Mouse (Mus musculus) lung, embryonic 15.5 days (tissue): ENCODE results near the gene Cnnm2. TPM values are rescaled to one million over a fixed set of nuclear protein-coding genes. Genes with fewer than 3 reads are reported as not detected.
A peak's percentile ranks its signal among the peaks of the same experiment; 100 is the strongest.

ENCODE experiments used
- ATAC-seq: fragments of 200-750 bp; cut with Nextera tagmentation; 2 replicates; pipeline ENCODE4 v1.8.0; 2017; ENCODE audit warnings: moderate number of reproducible peaks, borderline replicate concordance; ENCODE audit not compliant: low FRiP score, low TSS enrichment; ENCODE audit errors: extremely low read depth
- H3K27ac ChIP-seq: fragments of 300-500 bp; sonication (generic); 2 replicates; pipeline ENCODE4 v1.5.1; 2015; ENCODE audit warnings: moderate library complexity, mild to moderate bottlenecking, inconsistent platforms
- H3K27me3 ChIP-seq: fragments of 300-500 bp; sonication (generic); 2 replicates; pipeline ENCODE4 v1.6.1; 2015; ENCODE audit warnings: inconsistent platforms
- H3K36me3 ChIP-seq: fragments of 300-500 bp; sonication (generic); 2 replicates; pipeline ENCODE4 v1.6.1; 2015; ENCODE audit warnings: inconsistent platforms
- H3K4me1 ChIP-seq: fragments of 300-500 bp; sonication (generic); 2 replicates; pipeline ENCODE4 v1.6.1; 2015; ENCODE audit warnings: inconsistent platforms
- H3K4me2 ChIP-seq: fragments of 300-500 bp; sonication (generic); 2 replicates; pipeline ENCODE4 v1.6.1; 2015; ENCODE audit warnings: inconsistent platforms, mild to moderate bottlenecking, moderate library complexity
- H3K4me3 ChIP-seq: fragments of 300-500 bp; sonication (generic); 2 replicates; pipeline ENCODE4 v1.5.1; 2015; ENCODE audit warnings: mild to moderate bottlenecking, inconsistent platforms
- H3K9ac ChIP-seq: fragments of 300-500 bp; sonication (generic); 2 replicates; pipeline ENCODE4 v1.6.1; 2015; ENCODE audit warnings: inconsistent platforms
- H3K9me3 ChIP-seq: fragments of 300-500 bp; sonication (generic); 2 replicates; pipeline ENCODE4 v1.6.1; 2016; ENCODE audit warnings: inconsistent platforms
- WGBS: fragments of 180-500 bp; shearing (Covaris S2); methylation state at CpG from one replicate; pipeline ENCODE4 v1.1.7; 2015; 5-methylcytosine and 5-hydroxymethylcytosine counted together
- polyA plus RNA-seq: library from polyadenylated mRNA; unstranded; fragments of >200 nt; fragmentation: Nextera tagmentation; extraction: Ambion mirVana; gene quantifications from 2 replicates; pipeline ENCODE4 v1.2.1, GENCODE M21; 2015

Gene Cnnm2
- polyA plus RNA-seq, 1 experiment from 2014 or later: 3.3 TPM

DNA sequence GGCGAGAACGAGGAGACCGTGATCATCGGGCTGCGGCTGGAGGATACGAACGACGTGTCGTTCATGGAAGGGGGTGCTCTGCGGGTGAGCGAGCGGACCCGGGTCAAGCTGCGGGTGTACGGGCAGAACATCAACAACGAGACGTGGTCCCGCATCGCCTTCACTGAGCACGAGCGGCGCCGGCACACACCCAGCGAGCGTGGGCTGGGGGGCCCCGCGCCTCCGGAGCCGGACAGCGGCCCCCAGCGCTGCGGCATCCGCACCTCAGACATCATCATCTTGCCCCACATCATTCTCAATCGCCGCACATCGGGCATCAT lies 535 bp downstream of the Cnnm2 start:
- H3K9ac ChIP-seq: peak overlapping the region; percentile 67
- no peak overlapping the region for H3K27ac ChIP-seq
- WGBS: 1% methylated on average over 36 of the region's 36 CpGs
- no peak; the same call in 1 of the 2 replicates for ATAC-seq
- H3K4me2 ChIP-seq: peak overlapping the region; percentile 97
- no peaks in the 10 kb centered on the region for H3K36me3 ChIP-seq
- H3K27me3 ChIP-seq: peaks cover 33% of the 10 kb centered on the region
- H3K4me3 ChIP-seq: peak overlapping the region; percentile 88
- peaks cover 18% of the 10 kb centered on the region for H3K4me1 ChIP-seq
- H3K9me3 ChIP-seq: no peaks in the 10 kb centered on the region

DNA sequence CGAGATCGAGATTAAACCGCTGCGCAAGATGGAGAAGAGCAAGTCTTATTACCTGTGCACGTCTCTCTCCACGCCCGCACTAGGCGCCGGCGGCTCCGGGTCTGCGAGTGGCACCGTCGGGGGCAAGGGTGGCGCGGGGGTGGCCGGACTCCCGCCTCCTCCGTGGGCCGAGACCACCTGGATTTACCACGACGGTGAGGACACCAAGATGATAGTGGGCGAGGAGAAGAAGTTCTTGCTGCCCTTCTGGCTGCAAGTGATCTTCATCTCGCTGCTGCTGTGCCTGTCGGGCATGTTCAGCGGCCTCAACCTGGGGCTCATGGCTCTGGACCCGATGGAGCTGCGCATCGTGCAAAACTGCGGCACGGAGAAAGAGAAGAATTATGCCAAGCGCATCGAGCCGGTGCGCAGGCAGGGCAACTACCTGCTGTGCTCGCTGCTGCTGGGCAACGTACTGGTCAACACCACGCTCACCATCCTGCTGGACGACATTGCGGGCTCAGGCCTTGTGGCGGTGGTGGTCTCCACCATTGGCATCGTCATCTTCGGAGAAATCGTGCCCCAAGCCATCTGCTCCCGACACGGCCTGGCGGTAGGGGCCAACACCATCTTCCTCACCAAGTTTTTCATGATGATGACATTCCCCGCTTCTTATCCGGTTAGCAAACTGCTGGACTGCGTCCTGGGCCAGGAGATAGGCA lies 1.0 kb downstream of the Cnnm2 start:
- H3K27ac ChIP-seq: no peak overlapping the region
- H3K4me3 ChIP-seq: peak overlapping the region; percentile 88
- peak overlapping the region; percentile 97 for H3K4me2 ChIP-seq
- under 1% methylated on average over 50 of the region's 50 CpGs for WGBS
- H3K9me3 ChIP-seq: no peaks in the 10 kb centered on the region
- H3K4me1 ChIP-seq: peaks cover 18% of the 10 kb centered on the region
- H3K36me3 ChIP-seq: no peaks in the 10 kb centered on the region
- H3K9ac ChIP-seq: peak overlapping the region; percentile 67
- ATAC-seq: no peak
- peaks cover 33% of the 10 kb centered on the region for H3K27me3 ChIP-seq

DNA sequence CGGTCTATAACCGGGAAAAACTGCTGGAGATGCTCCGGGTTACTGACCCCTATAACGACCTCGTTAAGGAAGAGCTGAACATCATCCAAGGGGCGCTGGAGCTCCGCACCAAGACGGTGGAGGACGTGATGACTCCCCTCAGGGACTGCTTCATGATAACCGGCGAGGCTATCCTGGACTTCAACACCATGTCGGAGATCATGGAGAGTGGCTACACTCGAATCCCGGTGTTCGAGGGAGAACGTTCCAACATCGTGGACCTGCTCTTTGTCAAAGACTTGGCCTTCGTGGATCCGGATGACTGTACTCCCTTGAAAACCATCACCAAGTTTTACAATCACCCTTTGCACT lies 1.6 kb downstream of the Cnnm2 start:
- Histone ChIP-seq H3K36me3 (no peaks in the 10 kb centered on the region), H3K27me3 (peaks cover 33% of the 10 kb centered on the region), H3K9ac (0 out of 2 replicates have a peak overlapping the region, but pooled peaks have one; percentile 2), H3K4me1 (peaks cover 18% of the 10 kb centered on the region), H3K4me2 (peak overlapping the region; percentile 97), H3K9me3 (no peaks in the 10 kb centered on the region), H3K4me3 (peak overlapping the region; percentile 88), H3K27ac (no peak overlapping the region)
- 4% methylated on average over 19 of the region's 19 CpGs for WGBS
- ATAC-seq: no peak

DNA sequence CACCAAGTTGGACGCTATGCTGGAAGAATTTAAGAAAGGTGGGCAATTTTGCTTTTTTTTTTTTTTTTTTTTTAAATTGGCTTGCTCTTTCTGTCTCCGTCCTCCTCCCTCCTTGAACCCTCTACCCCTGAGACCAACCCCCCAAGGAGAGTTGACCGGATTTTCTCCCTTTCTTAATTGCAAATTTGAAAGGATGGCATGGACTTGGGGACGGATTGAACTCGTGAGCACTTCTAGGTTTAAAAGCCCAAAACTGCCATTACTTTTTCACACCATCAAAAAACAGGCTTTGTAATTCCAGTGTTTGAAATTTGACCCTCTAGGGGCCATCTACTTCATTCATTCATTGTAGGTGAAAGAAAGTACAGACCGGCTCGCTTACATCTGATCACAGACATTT lies 2.0 kb downstream of the Cnnm2 start:
- peak overlapping the region; percentile 88 for H3K4me3 ChIP-seq
- H3K4me2 ChIP-seq: peak overlapping the region; percentile 97
- H3K4me1 ChIP-seq: peaks cover 18% of the 10 kb centered on the region
- H3K9ac ChIP-seq: 0 out of 2 replicates have a peak overlapping the region, but pooled peaks have one; percentile 2
- no peak overlapping the region for H3K27ac ChIP-seq
- peaks cover 33% of the 10 kb centered on the region for H3K27me3 ChIP-seq
- no peak for ATAC-seq
- 30% methylated on average over 7 of the region's 7 CpGs for WGBS
- H3K9me3 ChIP-seq: no peaks in the 10 kb centered on the region
- no peaks in the 10 kb centered on the region for H3K36me3 ChIP-seq

DNA sequence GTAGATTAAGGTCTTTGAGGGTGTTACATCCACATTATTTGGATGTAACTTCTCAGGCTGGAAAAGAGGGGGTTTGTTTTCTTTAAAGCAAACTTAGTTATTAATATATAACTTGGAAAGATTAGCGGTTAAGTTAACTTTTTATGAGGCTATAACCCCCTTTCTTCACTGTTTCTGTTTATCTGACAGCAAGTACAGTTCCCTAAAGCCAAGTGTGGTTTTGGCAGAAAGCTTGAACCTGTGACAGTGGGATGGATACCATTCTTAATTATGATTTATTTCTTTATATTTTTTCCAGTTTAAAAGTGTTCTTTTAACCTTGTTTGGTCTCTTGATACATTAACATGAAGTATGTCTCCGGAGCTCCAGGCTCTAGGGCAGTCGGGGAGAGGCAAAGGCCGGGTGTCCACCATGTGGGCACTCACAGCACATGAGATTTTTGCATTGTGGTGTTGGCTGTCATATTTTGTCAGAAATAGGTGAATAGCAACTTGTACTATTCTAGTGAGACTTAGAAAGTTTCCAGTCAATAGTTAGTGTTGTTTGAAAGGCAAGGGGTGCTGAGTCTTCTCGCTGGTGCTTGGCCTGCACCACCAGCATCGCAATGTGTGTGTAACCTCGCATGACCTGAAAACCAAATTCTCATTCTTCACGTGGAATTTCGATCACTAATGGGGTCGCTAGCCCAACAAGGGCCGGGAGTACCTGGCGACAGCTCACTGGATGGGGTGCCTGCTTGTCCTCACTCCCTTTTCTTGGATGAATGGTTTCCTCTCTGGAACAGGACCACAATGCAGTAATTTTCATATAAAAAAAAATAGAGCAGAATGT lies 2.8 kb downstream of the Cnnm2 start:
- ATAC-seq: no peak
- H3K4me1 ChIP-seq: peaks cover 18% of the 10 kb centered on the region

DNA sequence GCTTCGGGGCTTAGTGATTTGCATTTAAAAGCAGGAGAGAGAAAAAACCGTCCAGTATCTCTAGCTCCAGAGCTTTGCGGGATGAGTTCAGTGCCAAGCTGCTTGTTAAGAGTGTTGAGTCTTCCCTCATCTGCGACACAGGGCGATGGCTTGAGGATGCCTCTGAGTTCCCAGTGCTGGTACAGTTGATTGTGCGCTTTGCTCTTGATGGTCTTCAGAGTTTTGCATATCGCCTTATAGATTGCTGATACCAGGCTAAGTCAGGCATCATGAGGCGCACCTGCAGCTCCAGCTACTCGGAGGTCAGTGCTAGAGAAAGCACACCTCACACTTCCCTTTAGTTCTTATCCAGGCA lies 3.3 kb downstream of the Cnnm2 start:
- no peak overlapping the region for H3K4me3 ChIP-seq
- 72% methylated on average over 9 of the region's 9 CpGs for whole genome bisulfite sequencing
- H3K27me3 ChIP-seq: peaks cover 32% of the 10 kb centered on the region

More for the DNA sequence above, 2.8 kb downstream of the Cnnm2 start:
- WGBS: 66% methylated on average over 12 of the region's 12 CpGs
- peak overlapping the region; percentile 97; the same call in 1 of the 2 replicates for H3K4me2 ChIP-seq
- H3K9me3 ChIP-seq: no peaks in the 10 kb centered on the region
- no peak overlapping the region for H3K27ac ChIP-seq
- no peaks in the 10 kb centered on the region for H3K36me3 ChIP-seq
- H3K4me3 ChIP-seq: peak overlapping the region; percentile 88; the same call in 1 of the 2 replicates
- H3K27me3 ChIP-seq: peaks cover 33% of the 10 kb centered on the region
- no peak overlapping the region for H3K9ac ChIP-seq

DNA sequence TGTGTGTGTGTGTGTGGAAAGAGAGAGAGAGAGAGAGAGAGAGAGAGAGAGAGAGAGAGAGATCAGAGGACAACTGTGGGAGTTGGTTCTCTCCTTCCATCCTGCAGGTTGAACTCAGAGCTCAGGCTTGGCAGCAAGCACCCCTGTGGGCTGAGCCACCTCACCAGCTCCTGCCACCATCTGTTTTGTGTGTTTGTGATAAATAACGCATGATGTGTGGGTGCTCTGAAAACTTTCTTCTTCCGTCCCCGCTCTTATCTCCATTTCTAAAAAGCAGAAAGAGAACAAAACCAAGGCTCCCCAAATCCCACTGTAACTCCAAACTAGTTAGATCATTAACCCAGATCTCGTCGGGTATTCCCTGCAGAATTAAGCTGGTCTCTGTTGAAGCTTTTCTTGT lies 4.7 kb downstream of the Cnnm2 start:
- H3K9ac ChIP-seq: no peak overlapping the region
- WGBS: 67% methylated on average over 5 of the region's 5 CpGs
- H3K9me3 ChIP-seq: no peaks in the 10 kb centered on the region
- no peak overlapping the region for H3K27ac ChIP-seq
- no peaks in the 10 kb centered on the region for H3K36me3 ChIP-seq
- H3K27me3 ChIP-seq: peaks cover 30% of the 10 kb centered on the region
- H3K4me1 ChIP-seq: peaks cover 14% of the 10 kb centered on the region
- H3K4me2 ChIP-seq: no peak overlapping the region
- no peak for ATAC-seq
- H3K4me3 ChIP-seq: no peak overlapping the region

More for the DNA sequence above, 3.3 kb downstream of the Cnnm2 start:
- Histone ChIP-seq H3K9me3 (no peaks in the 10 kb centered on the region), H3K36me3 (no peaks in the 10 kb centered on the region), H3K27ac (no peak overlapping the region), H3K4me2 (no peak overlapping the region), H3K9ac (no peak overlapping the region), H3K4me1 (peaks cover 18% of the 10 kb centered on the region)
- ATAC-seq: no peak

DNA sequence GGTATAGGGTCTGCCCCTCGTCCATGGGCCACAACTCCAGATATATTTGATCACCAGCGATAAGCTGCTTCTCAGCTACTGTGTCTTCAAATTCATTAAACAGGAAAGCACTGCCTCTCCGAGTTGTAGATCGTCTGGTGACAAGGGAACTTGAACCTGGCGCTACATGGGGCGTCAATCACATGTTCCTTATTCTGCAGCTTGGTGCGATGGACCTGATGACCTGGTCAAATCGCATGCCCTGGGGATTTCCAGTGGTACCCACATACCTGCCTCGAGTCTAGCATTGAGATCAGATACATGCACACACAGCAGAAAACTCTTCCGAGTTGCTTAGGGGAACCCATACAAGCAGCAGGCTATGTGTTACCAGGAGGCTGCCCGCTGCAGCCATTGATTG lies 8.4 kb downstream of the Cnnm2 start:
- no peaks in the 10 kb centered on the region for H3K4me1 ChIP-seq
- no peaks in the 10 kb centered on the region for H3K9me3 ChIP-seq
- WGBS: 82% methylated on average over 11 of the region's 11 CpGs
- ATAC-seq: no peak
- H3K27ac ChIP-seq: no peak overlapping the region
- H3K4me2 ChIP-seq: no peak overlapping the region
- no peak overlapping the region for H3K4me3 ChIP-seq
- no peak overlapping the region for H3K9ac ChIP-seq
- no peaks in the 10 kb centered on the region for H3K36me3 ChIP-seq
- H3K27me3 ChIP-seq: peaks cover 4% of the 10 kb centered on the region

DNA sequence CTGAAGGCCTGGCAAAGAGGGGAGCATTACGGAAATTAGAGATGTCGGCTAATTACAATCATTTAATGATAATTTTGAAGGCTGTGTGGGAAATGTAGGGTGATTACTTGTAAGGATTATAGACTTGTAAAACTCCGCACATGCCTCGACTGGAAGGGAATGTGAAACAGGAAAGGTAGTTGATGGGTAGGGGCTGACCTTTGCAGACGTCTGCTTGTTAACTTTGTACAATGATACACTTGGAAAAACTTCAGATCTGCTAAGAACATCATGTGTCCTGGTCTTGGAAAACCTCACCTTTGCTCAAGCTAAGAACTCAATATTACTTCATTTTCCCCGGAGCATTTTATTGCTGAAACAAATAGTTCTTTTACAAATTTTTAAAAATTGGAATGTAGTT lies 10.4 kb downstream of the Cnnm2 start:
- no peak for ATAC-seq
- H3K4me3 ChIP-seq: no peak overlapping the region
- no peak overlapping the region for H3K9ac ChIP-seq
- WGBS: 77% methylated on average over 6 of the region's 6 CpGs
- no peaks in the 10 kb centered on the region for H3K36me3 ChIP-seq
- H3K27me3 ChIP-seq: no peaks in the 10 kb centered on the region
- H3K27ac ChIP-seq: no peak overlapping the region
- no peaks in the 10 kb centered on the region for H3K4me1 ChIP-seq
- no peaks in the 10 kb centered on the region for H3K9me3 ChIP-seq
- H3K4me2 ChIP-seq: no peak overlapping the region

DNA sequence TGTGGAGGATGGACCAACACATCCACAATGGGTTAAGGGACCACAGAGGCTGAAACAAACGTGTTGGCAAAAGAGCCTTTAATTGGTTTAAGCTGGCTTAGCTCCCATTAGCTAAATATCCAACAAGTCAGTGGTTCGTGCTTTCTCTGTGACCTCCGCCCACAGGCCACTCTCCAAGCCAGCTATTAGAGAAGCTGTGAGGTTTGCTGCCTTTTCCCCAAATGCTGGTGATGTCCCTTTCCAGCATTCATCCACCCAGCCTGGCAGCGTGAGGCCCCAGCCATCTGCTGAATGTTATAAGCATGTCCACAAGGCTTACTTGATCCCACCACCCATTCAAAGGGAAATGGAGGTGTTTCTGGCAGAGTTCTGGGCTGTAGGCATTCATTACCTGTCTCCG lies 15.0 kb downstream of the Cnnm2 start:
- H3K27me3 ChIP-seq: no peaks in the 10 kb centered on the region
- WGBS: 58% methylated on average over 5 of the region's 5 CpGs

DNA sequence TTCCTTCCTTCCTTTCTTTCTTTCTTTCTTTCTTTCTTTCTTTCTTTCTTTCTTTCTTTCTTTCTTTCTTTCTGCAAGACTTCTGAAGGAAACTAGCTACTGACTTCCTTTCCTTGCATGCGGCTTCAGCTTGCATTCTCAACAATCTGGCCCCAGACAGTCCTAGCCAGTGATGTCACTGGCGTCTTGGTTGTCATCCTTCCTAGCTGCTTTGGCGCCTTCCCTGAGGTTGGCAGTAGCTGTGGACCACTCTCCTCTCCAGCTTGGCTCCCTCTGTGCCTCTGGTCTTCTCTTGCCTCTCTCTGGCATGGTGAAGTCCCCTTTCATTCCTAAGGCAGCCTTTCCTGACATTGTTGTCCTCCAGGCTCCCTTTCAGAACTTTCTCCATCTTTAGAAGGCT lies 15.5 kb downstream of the Cnnm2 start:
- Histone ChIP-seq H3K27ac (no peak overlapping the region), H3K4me2 (no peak overlapping the region), H3K4me1 (no peaks in the 10 kb centered on the region), H3K9ac (no peak overlapping the region), H3K27me3 (no peaks in the 10 kb centered on the region), H3K4me3 (no peak overlapping the region), H3K36me3 (no peaks in the 10 kb centered on the region), H3K9me3 (no peaks in the 10 kb centered on the region)
- 76% methylated on average over 3 of the region's 3 CpGs for WGBS
- no peak for ATAC-seq

More for the DNA sequence above, 15.0 kb downstream of the Cnnm2 start:
- H3K4me3 ChIP-seq: no peak overlapping the region
- no peaks in the 10 kb centered on the region for H3K4me1 ChIP-seq
- H3K9ac ChIP-seq: no peak overlapping the region
- H3K36me3 ChIP-seq: no peaks in the 10 kb centered on the region
- no peaks in the 10 kb centered on the region for H3K9me3 ChIP-seq
- no peak for ATAC-seq
- no peak overlapping the region for H3K4me2 ChIP-seq
- no peak overlapping the region for H3K27ac ChIP-seq

DNA sequence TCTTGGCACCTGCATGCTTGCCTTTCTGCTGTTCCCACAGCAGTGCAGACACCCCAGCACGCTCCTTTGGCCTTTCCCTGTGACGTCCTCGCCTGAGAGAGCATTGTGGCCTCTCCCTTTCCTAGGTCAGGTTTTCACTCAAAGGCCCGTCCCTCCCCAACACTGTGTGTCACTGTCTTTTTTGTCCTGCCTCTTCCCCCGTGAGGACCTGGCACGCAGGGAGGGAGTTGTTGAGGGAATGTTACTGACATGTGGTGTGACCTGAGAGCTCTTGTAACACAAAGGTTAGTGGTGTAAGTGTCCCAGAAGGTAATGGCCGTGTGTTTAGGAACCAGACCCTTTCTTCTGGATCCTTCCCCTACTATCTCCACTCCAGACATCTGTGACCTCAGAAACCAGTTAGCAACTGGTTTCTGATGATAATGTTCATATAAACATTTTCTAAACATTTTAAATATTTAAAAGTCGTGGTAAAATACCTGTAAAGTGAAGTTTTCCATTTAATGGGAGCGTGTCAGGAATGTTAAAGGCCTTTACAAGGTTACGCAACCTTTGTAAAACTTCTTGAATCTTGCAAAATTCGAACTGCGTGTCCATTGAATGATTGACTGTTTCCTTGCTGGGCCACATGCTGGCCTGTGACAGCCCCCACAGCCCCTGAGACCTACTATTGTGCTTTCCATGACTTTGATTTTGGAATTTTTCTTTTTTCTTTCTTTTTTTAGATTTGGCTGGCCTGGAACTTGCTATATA lies 16.7 kb downstream of the Cnnm2 start:
- Histone ChIP-seq H3K9ac (no peak overlapping the region), H3K27ac (no peak overlapping the region), H3K9me3 (no peaks in the 10 kb centered on the region), H3K4me1 (no peaks in the 10 kb centered on the region), H3K4me3 (no peak overlapping the region), H3K4me2 (no peak overlapping the region), H3K27me3 (no peaks in the 10 kb centered on the region), H3K36me3 (no peaks in the 10 kb centered on the region)
- ATAC-seq: no peak
- 53% methylated on average over 12 of the region's 12 CpGs for WGBS
